Mouse (Mus musculus) liver, embryonic 12.5 days (tissue): ENCODE measurements at regions not wholly inside any gene's neighbourhood (a gene's known extent, or its start where the extent isn't known, plus 50 kb on each side); places are given as distances from the start of the nearest gene placed in this dataset.

Experiments used
- ATAC-seq: fragments of 200-750 bp; cut with Nextera tagmentation; 2 replicates; pipeline ENCODE4 v1.8.0; 2017; ENCODE audit warnings: moderate number of reproducible peaks, mild to moderate bottlenecking, moderate library complexity
- H3K27ac ChIP-seq: fragments of 300-500 bp; sonication (generic); 2 replicates; pipeline ENCODE4 v1.5.1; 2016; ENCODE audit warnings: mild to moderate bottlenecking
- H3K27me3 ChIP-seq: fragments of 300-500 bp; sonication (generic); replicated peaks from 2 replicates; pipeline ENCODE4 v1.6.1; 2016; ENCODE audit warnings: mild to moderate bottlenecking, moderate library complexity
- H3K36me3 ChIP-seq: fragments of 300-500 bp; sonication (generic); 2 replicates; pipeline ENCODE4 v1.6.1; 2016; ENCODE audit warnings: mild to moderate bottlenecking, moderate library complexity
- H3K4me1 ChIP-seq: fragments of 300-500 bp; sonication (generic); 2 replicates; pipeline ENCODE4 v1.6.1; 2016
- H3K4me2 ChIP-seq: fragments of 300-500 bp; sonication (generic); 2 replicates; pipeline ENCODE4 v1.6.1; 2016; ENCODE audit warnings: mild to moderate bottlenecking, moderate library complexity
- H3K4me3 ChIP-seq: fragments of 300-500 bp; sonication (generic); 2 replicates; pipeline ENCODE4 v1.5.1; 2016; ENCODE audit warnings: mild to moderate bottlenecking, moderate library complexity
- H3K9ac ChIP-seq: fragments of 300-500 bp; sonication (generic); 2 replicates; pipeline ENCODE4 v1.6.1; 2016; ENCODE audit warnings: mild to moderate bottlenecking, moderate library complexity
- H3K9me3 ChIP-seq: fragments of 300-500 bp; sonication (generic); replicated peaks from 2 replicates; pipeline ENCODE4 v1.6.1; 2016; ENCODE audit warnings: mild to moderate bottlenecking, moderate library complexity
- WGBS: fragments of 180-500 bp; shearing (Covaris S2); methylation state at CpG from one replicate; pipeline ENCODE4 v1.1.7; 2016; ENCODE audit not compliant: insufficient replicate concordance; 5-methylcytosine and 5-hydroxymethylcytosine counted together

- Histone ChIP-seq H3K4me3 (no peak overlapping the region), H3K36me3 (no peaks in the 10 kb centered on the region), H3K4me2 (no peak overlapping the region), H3K27ac (no peak overlapping the region), H3K4me1 (peaks cover 11% of the 10 kb centered on the region), H3K9ac (no peak overlapping the region), H3K27me3 (no peaks in the 10 kb centered on the region), H3K9me3 (no peaks in the 10 kb centered on the region)
- WGBS, result 85% methylated on average over 7 of the region's 7 CpGs
- ATAC-seq, result no peak
Observed at GRCm38 (mm10) chr2:173424875-173425274, 97.5 kb upstream of the 1700021F07Rik start.

GRCm38 (mm10) chr2:173425754-173426153, 96.6 kb upstream of the 1700021F07Rik start:
- Histone ChIP-seq H3K36me3 (no peaks in the 10 kb centered on the region), H3K27me3 (no peaks in the 10 kb centered on the region), H3K9me3 (no peaks in the 10 kb centered on the region), H3K4me1 (peaks cover 11% of the 10 kb centered on the region), H3K4me3 (no peak overlapping the region), H3K4me2 (no peak overlapping the region), H3K9ac (no peak overlapping the region), H3K27ac (no peak overlapping the region)
- no peak for ATAC-seq
- WGBS, result 73% methylated on average over 9 of the region's 9 CpGs

GRCm38 (mm10) chr2:173426191-173427065, 96.0 kb upstream of the 1700021F07Rik start:
- peak; percentile 65 for ATAC-seq
- no peak overlapping the region for H3K4me2 ChIP-seq

GRCm38 (mm10) chr2:173427888-173428450, 94.4 kb upstream of the 1700021F07Rik start:
- Histone ChIP-seq H3K9me3 (no peaks in the 10 kb centered on the region), H3K27me3 (no peaks in the 10 kb centered on the region), H3K4me3 (no peak overlapping the region), H3K4me1 (peaks cover 11% of the 10 kb centered on the region), H3K36me3 (no peaks in the 10 kb centered on the region), H3K27ac (no peak overlapping the region), H3K9ac (no peak overlapping the region), H3K4me2 (no peak overlapping the region)
- ATAC-seq, result no peak
- 69% methylated on average over 10 of the region's 10 CpGs for WGBS

More at GRCm38 (mm10) chr2:173426191-173427065, 96.0 kb upstream of the 1700021F07Rik start:
- Histone ChIP-seq H3K27ac (0 out of 2 replicates have a peak overlapping the region, but pooled peaks have one; percentile 25), H3K27me3 (no peaks in the 10 kb centered on the region), H3K9ac (no peak overlapping the region; the same call in 1 of the 2 replicates), H3K36me3 (no peaks in the 10 kb centered on the region), H3K4me1 (peaks cover 11% of the 10 kb centered on the region), H3K9me3 (no peaks in the 10 kb centered on the region), H3K4me3 (no peak overlapping the region)
- WGBS, result 37% methylated on average over 16 of the region's 16 CpGs

GRCm38 (mm10) chr2:173431841-173432240, 90.5 kb upstream of the 1700021F07Rik start:
- Histone ChIP-seq H3K36me3 (no peaks in the 10 kb centered on the region), H3K9me3 (no peaks in the 10 kb centered on the region), H3K9ac (no peak overlapping the region), H3K4me1 (peaks cover under 1% of the 10 kb centered on the region; the same call in 1 of the 2 replicates), H3K4me2 (no peak overlapping the region), H3K27me3 (no peaks in the 10 kb centered on the region), H3K27ac (no peak overlapping the region), H3K4me3 (no peak overlapping the region)
- 51% methylated on average over 5 of the region's 5 CpGs for WGBS
- no peak for ATAC-seq

GRCm38 (mm10) chr2:173432258-173432657, 90.1 kb upstream of the 1700021F07Rik start:
- no peaks in the 10 kb centered on the region for H3K36me3 ChIP-seq
- no peak overlapping the region for H3K4me2 ChIP-seq
- H3K27ac ChIP-seq, result no peak overlapping the region
- H3K27me3 ChIP-seq, result no peaks in the 10 kb centered on the region
- no peaks in the 10 kb centered on the region for H3K9me3 ChIP-seq
- no peaks in the 10 kb centered on the region for H3K4me1 ChIP-seq
- no peak for ATAC-seq
- no peak overlapping the region for H3K9ac ChIP-seq
- WGBS, result 53% methylated on average over 3 of the region's 3 CpGs
- no peak overlapping the region for H3K4me3 ChIP-seq

- 68% methylated on average over 9 of the region's 9 CpGs for WGBS
- no peak for ATAC-seq
Observed at GRCm38 (mm10) chr2:173432886-173433624, 89.3 kb upstream of the 1700021F07Rik start.

GRCm38 (mm10) chr2:173436580-173436979, 85.8 kb upstream of the 1700021F07Rik start:
- H3K27me3 ChIP-seq, result no peaks in the 10 kb centered on the region
- no peaks in the 10 kb centered on the region for H3K9me3 ChIP-seq
- no peak for ATAC-seq
- 43% methylated on average over 3 of the region's 3 CpGs for WGBS
- no peak overlapping the region for H3K27ac ChIP-seq
- H3K4me1 ChIP-seq, result no peaks in the 10 kb centered on the region
- no peak overlapping the region for H3K4me2 ChIP-seq
- no peak overlapping the region for H3K9ac ChIP-seq
- no peak overlapping the region for H3K4me3 ChIP-seq
- no peaks in the 10 kb centered on the region for H3K36me3 ChIP-seq

More at GRCm38 (mm10) chr2:173432886-173433624, 89.3 kb upstream of the 1700021F07Rik start:
- Histone ChIP-seq H3K4me1 (no peaks in the 10 kb centered on the region), H3K27ac (no peak overlapping the region), H3K36me3 (no peaks in the 10 kb centered on the region), H3K4me3 (no peak overlapping the region), H3K27me3 (no peaks in the 10 kb centered on the region), H3K9ac (no peak overlapping the region), H3K4me2 (no peak overlapping the region), H3K9me3 (no peaks in the 10 kb centered on the region)

- Histone ChIP-seq H3K27ac (no peak overlapping the region), H3K4me3 (no peak overlapping the region), H3K4me1 (no peaks in the 10 kb centered on the region), H3K9me3 (no peaks in the 10 kb centered on the region), H3K4me2 (no peak overlapping the region), H3K36me3 (no peaks in the 10 kb centered on the region), H3K27me3 (no peaks in the 10 kb centered on the region), H3K9ac (no peak overlapping the region)
- no peak for ATAC-seq
- WGBS, result 56% methylated on average over 9 of the region's 9 CpGs
Observed at GRCm38 (mm10) chr2:173439031-173439430, 83.4 kb upstream of the 1700021F07Rik start.

GRCm38 (mm10) chr2:173442056-173442455, 80.3 kb upstream of the 1700021F07Rik start:
- Histone ChIP-seq H3K9me3 (no peaks in the 10 kb centered on the region), H3K4me1 (no peaks in the 10 kb centered on the region), H3K4me2 (no peak overlapping the region), H3K27me3 (no peaks in the 10 kb centered on the region), H3K36me3 (no peaks in the 10 kb centered on the region), H3K4me3 (no peak overlapping the region), H3K27ac (no peak overlapping the region), H3K9ac (no peak overlapping the region)
- whole genome bisulfite sequencing, result 68% methylated on average over 11 of the region's 11 CpGs
- ATAC-seq, result no peak

- Histone ChIP-seq H3K4me2 (no peak overlapping the region), H3K9me3 (no peaks in the 10 kb centered on the region), H3K27ac (no peak overlapping the region), H3K27me3 (no peaks in the 10 kb centered on the region), H3K9ac (no peak overlapping the region), H3K36me3 (no peaks in the 10 kb centered on the region), H3K4me1 (no peaks in the 10 kb centered on the region), H3K4me3 (no peak overlapping the region)
- ATAC-seq, result no peak
- 70% methylated on average over 10 of the region's 10 CpGs for WGBS
Observed at GRCm38 (mm10) chr2:173443262-173443661, 79.1 kb upstream of the 1700021F07Rik start.

GRCm38 (mm10) chr2:173444386-173444785, 78.0 kb upstream of the 1700021F07Rik start:
- H3K4me3 ChIP-seq, result no peak overlapping the region
- no peak overlapping the region for H3K27ac ChIP-seq
- no peak for ATAC-seq
- H3K36me3 ChIP-seq, result no peaks in the 10 kb centered on the region
- H3K27me3 ChIP-seq, result no peaks in the 10 kb centered on the region
- WGBS, result 68% methylated on average over 9 of the region's 9 CpGs
- no peak overlapping the region for H3K4me2 ChIP-seq
- no peak overlapping the region for H3K9ac ChIP-seq
- no peaks in the 10 kb centered on the region for H3K9me3 ChIP-seq
- H3K4me1 ChIP-seq, result peaks cover 7% of the 10 kb centered on the region; the same call in 1 of the 2 replicates
